Mouse (Mus musculus) lung, postnatal 36 days (tissue): ENCODE results near the gene Bahd1.

ENCODE experiments used
- DNase-seq: peaks from one replicate; pipeline ENCODE4 v3.0.0; 2022; ENCODE audit warnings: mixed read lengths

Bahd1 gene

DNA sequence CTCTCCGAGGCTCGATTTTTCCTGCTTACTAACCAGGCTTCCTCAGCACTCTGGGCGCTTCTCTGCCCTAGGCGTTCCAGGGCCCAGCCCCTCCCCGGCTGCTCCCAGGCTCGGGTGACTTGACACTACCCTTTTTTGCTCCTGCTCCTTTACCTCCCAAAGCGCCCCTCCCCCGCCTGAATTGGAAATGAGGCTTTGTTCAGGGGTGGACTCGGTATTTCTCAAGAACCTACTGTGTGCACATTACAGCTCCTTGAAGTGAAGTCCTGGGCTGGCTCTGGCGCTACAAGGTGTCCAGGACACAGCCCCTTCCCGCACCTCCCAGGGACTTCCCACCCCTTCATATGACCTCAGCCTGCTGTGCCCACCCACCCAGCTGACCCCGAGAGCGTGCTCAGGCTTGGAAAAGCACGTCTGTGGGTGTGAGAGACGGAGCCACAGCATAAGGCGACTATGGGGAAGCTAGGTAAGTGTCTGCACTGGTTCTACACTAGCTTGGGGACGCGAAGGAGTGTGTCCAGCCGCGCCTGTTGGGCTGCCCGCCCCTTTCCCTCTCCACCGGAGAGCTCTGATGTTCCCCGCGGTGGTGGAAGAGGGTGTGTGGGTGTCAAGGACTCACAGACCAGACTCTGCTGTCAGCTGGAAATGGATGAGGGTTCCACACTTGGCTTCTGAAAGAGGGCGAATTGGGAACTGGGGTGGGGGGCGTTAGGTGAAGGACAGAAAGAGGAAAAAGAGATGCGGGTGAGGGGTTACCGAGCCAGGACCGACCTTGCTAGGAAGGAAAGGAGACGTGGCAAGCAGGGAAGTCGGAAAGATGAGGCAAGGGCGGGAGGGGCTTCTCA, at the start of gene Bahd1:
TSS of gene Bahd1 (plus strand) at position 397 of the 845 bp plus-strand sequence.
- DNase-seq = peak; percentile 39

GRCm38 (mm10) chr2:118851756-118852155, 48.4 kb upstream of the Bahd1 start:
- no peak for DNase-seq

DNA sequence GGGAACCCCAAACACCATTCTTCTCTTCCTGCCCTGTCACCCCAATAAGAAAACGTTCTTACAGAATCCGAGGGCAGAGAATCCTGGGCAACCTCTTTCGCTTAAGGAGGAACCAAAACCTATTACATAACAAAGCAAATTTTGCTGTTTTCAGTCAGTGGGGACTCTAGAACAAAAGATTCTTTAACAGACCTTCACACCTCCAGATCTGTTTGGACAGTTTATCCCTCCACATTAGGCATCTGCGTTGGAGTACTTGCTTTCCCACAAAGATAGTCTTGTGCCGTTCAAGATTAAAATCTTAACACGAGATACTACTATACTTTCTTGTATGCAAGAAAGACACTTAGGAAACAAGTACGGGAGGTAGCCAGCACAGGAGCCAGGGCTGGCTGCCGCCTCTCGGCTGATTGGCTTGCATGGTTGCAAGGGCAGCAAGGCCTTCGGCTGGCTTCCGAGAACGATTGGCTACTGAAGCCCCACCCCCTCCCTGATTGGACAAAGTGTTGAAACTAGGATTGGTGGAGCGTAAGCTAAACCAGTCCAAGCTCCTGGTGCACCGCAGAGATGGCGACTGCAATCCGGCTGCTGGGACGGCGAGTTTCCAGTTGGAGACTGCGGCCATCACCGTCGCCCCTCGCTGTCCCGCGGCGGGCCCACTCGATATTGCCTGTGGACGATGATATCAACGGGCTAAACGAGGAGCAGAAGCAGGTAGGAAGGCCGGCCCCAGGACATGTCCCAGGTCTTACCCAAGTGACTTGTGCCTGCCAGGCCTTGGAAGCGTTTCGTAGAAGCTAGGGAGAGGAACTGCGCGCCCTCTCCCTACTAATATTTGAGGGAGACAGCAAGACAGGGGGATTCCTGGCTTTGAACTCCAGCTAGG, 38.5 kb upstream of the Bahd1 start, which contains the start of gene Ivd:
TSS of gene Ivd (plus strand) at position 501 of the 886 bp plus-strand sequence.
- peak; percentile 98 for DNase-seq

GRCm38 (mm10) chr2:118862340-118862675, 37.9 kb upstream of the Bahd1 start:
- DNase-seq = no peak

GRCm38 (mm10) chr2:118870601-118871000, 29.6 kb upstream of the Bahd1 start:
- no peak for DNase-seq

GRCm38 (mm10) chr2:118871032-118871431, 29.1 kb upstream of the Bahd1 start:
- peak; percentile 42 for DNase-seq

GRCm38 (mm10) chr2:118873018-118873417, 27.2 kb upstream of the Bahd1 start:
- DNase-seq = no peak

DNA sequence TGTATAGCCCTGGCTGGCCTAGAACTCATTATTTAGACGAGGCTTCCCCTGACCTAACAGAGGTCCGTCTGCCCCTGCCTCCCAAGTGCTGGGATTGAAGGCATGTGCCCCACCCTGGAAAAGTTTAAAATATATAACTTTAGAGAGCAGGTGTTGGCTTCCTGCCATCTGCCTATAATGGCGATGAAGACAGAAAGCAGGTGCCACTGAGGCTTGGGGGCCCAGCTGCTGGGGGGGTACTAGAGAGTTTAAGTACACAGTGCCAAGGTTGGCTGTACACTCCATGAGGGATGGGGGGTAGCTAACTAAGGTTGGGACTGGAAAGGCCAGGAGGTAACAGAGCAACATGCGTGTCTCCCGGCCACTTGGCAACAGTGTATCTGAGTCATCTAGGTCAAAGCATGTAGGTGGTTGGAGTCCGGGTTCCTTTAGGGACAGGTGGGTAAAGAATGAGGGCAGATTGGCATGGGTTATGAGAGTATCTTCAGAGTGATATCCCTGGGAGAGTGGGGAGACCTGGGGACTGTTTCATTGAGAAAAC, 26.2 kb upstream of the Bahd1 start:
- DNase-seq = no peak

- DNase-seq = no peak
These were observed 24.9 kb upstream of the Bahd1 start for GRCm38 (mm10) chr2:118875316-118875715.

GRCm38 (mm10) chr2:118876453-118876852, 23.7 kb upstream of the Bahd1 start:
- DNase-seq = no peak

DNA sequence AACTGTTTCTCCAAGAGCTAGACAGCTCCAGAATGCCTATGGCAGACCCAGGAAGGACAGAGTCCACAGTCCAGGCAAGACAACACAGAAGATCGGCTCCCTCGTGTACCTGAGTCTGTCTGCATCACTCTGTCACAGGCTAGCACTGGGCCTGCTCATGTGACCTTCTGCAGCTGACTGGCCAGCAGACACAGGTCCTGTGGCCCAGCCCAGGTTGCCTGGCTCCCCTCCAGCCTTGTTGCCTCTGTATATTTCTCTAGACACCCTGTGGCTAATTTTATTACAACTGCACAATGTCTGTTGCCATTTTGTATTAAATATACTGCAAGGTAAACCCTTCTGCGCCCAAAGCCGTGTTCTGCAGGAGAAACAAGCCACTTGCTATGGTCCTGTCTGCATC, 19.2 kb upstream of the Bahd1 start:
- DNase-seq = no peak

DNA sequence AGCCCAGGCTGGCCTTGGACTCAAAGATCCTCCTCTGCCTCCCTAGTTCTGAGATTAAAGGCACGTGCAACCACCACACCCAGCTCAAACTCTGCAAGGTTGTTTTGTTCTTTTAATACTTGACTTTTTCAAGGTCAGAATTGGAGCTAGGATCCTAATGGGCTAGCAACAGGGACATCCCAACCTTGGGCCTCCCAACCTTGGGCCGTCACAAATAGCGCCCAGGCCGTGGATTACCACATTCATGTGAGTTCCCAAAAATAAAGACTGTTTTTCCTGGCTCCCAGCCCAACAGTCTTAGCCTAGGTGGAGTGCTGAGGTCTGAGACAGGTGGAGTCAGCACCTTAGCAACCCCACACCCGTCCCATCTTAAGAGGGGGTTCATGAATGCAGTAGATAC, 18.2 kb upstream of the Bahd1 start:
- DNase-seq = no peak

DNA sequence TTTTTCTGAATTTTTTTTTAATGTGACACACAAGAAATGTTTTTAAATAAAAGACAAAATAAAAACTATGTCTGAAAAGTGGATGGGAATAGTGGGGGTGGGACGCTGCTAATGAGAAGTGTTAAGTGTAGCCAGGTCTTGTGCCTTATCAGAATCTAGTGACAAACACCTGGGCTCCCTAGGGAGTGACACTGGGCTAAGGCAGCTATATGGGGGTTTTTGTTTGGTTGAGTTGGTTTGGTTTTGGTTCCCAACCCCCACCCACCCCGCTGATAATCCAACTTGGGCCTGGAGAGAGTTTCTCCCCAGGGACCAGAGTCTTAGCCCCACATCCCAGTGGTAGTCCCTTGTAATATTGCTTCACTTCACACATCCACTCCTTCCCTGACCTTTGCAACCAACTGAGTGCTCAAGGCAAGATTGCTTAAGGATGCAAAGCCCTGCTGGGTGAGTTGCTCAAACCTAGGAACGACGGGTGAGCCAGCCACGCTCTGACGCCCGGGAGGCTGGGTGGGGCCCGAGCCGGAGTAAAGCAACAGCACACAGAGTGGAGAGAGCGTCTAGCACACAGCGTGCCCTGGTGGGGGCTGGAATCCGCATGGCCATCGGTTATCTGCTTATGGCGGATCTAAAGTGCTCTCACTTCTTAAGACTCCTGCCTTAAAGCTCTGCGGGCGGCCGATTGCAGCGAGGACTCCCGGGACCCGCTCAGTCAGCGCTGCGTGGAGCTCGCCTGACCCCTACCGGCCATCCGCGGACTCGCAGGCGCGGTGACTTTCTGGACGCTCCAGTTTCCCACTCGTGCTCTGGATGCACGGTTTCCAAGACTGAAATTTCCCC, 17.1 kb upstream of the Bahd1 start:
- peak; percentile 90 for DNase-seq

DNA sequence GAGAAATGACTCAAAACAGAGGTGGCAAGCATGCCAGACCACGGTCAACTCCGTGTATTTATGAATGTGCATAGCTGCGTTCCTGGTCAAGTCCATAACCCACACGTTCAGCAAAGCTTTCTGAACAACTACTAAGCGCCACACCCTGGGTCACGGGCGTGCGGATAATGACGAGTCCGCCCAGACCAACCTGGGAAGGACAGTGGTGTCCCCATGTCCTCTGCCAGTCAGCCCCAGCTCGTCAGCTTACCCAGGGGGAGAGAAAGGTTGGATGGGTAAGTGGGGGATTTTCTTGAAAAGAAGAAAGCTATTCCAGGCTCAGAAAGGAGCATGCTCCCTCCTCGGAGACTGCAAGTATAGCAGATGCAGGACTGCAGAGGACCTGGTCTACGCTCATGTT, 12.7 kb upstream of the Bahd1 start:
- DNase-seq = no peak

DNA sequence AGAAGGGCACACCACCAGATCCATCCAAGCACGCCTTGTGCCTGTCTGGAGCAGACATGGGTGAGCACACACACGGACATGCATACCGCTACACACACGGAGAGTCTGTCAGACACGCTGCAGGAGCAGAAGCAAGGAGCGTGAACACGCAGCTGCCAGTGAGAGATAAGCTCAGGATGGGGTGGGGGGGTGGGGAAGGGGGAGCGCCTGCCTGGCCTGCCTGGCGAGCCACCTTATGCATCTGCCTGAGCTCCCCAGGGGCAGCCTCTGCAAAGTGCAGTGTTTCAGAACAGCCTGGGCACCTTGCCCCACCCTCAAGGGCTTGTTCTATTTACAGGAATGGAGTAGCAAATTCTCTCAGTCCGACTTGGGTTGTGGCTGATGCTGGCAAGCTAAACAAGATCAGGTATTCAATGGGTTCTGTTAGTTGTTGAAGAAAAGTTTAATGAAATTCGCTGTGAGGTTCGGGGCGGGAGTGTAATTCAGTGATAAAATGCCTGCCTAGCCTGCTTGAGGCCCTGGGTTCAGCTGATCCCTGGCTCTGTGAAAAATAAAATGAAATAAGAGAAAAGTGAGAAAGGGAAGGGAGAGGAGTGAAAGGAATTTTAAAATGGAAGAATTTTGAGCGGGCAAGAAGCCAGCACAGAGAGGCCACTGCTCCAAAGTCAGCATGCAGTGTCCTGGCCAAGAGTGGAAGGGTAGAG, 12.2 kb upstream of the Bahd1 start:
- peak; percentile 73 for DNase-seq

DNA sequence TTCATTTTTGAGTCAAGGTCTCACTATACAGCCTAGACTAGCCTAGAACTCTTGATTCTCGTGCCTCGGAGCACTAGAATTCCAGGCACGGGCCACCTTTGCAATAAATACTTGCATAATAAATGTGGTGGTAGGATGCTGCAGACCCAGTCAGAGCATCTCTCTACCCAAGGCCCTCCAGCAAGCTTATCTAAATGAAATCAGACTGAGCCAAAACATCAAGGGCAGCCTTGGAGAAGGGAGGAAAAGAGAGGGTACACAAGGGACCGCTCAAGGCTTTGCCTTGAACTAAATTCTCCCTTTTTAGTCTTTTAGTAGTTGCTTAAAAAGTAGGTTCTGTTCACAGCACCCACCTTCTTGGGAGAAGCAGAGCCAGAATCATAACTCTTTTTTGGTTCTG, 9.0 kb upstream of the Bahd1 start:
- no peak for DNase-seq

DNA sequence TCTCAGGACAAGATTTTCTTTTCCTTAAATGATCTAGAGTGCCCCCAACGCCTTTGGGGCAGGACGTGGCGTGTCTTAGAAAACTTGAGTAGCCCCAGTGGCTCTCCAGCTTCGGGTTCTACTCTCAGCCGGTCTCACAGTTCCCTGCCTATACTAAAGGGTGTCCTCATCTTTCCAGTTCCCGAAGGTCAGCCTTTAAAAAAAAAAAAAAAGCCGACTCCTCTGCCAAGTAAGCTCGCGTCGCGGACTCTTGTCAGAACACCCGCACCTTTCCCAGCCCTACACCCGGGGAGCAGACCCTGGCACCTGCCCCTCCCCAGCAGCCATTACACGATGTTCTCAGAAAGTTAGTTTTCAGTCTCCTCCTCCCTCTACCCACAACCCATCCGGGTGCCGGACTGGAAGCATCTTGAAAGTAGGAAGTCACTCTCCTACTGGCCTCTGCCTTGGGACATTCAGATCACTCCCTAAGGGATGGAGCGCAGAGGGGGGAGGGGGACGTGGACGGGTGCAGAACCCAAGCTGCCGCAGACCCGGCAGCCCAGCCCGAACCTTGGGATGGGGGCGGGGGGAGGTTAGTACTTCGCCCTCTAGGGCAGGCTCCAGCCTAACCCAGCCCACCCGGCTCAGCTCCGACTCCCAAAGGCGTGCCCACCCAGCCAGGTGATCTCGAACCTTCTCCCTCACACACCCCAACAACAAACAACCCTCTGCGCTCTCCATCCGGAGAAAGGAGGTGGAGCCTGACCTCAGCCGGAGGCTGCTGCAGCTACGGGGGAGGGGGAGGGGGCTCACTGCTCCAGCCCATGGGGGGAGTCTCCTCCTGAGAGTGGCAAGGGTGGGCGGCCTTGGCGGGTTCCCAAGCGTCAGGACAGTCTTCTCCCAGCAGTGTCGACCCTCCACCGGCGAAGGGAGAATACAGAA, 3.9 kb upstream of the Bahd1 start:
- peak; percentile 47 for DNase-seq

DNA sequence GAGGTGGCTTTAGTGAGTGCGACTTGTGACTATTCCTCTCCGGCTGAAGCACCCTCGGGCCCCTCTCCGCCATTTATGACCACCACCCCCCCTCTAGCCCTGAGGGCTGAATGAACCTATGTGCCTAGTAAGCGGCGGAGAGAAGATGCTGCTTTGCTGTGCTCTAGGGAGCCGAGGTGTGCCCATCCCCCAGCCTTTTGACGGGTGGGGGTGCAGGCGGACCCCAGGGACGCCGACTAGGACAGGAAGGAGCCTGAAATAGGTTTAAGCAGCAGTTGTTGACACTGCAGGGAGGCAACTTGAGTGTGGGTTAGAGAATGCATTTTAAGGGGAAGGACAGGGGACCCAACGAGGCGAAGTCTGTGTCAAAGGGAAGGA, 3.3 kb upstream of the Bahd1 start:
- no peak for DNase-seq

- no peak for DNase-seq
These were observed 2.8 kb upstream of the Bahd1 start for GRCm38 (mm10) chr2:118897392-118897791.

DNA sequence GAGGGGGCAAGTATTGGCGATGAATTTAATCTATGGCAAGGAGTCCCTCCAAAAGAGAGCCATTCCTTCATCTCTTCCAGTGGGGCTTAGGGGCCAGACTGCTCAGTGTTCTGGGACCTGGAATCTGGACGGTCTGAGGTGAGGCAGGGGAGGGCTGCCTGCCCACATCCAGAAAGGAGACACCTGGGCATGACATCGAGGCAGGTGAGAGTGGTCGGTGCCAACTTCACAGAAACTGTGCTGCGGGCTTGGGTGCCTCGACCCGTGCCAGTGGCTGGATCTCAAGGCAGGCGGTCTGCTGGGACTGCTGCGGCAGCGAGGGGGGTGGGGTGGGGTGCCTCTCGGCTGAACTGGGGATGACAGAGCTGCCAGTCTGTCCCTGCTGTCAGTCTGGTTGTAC, 2.4 kb upstream of the Bahd1 start:
- no peak for DNase-seq

DNA sequence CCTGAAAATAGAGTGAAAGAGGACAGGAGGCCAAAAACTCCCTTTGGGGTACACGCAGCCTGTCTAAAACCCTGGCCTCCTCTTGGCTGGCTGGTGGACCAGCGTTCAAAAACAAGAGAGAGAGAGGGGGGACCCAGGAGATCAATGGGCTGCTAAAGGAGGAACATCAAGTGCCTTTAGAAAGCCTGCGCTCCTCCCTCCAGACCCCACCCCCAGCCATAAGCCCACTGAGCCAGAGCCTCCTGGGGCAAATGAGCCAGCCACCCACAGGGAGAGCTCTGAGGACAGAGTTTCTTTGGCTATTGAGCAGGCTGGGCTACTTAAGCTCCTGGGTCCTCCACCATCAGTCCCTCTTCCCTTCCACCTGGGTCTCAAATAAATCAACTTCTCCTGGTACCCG, 1.4 kb upstream of the Bahd1 start:
- DNase-seq = no peak
